Mouse (Mus musculus): ENCODE results near the gene Actrt1. TPM values are rescaled to one million over a fixed set of nuclear protein-coding genes. Genes with fewer than 3 reads are reported as not detected.

The Actrt1 gene
- polyA plus RNA-seq (2016; fragmentation: Nextera tagmentation; extraction: Ambion mirVana) = not detected in 2 replicates

GRCm38 (mm10) chrX:46328707-46329106 lies at the start of gene Actrt1:
TSS of gene Actrt1 (plus strand) at chrX:46329007.
- H3K4me3 ChIP-seq = no peak within 1 kb of the TSS
- H3K4me1 ChIP-seq (replicated peaks) = no peaks in the 10 kb centered on the region
- H3K9me3 ChIP-seq = no peaks in the 10 kb centered on the region
- H3K27ac ChIP-seq = no peak within 1 kb of the TSS
- no peaks in the 10 kb centered on the region for H3K27me3 ChIP-seq (ENCODE audit: insufficient read depth, poor library complexity, severe bottlenecking)
- DNase-seq (ENCODE audit: low spot score) = no peak
- H3K36me3 ChIP-seq = no peaks in the 10 kb centered on the region

GRCm38 (mm10) chrX:46331463-46332115 lies 2.8 kb downstream of the Actrt1 start:
- Histone ChIP-seq H3K4me1 (replicated peaks) (no peaks in the 10 kb centered on the region), H3K36me3 (no peaks in the 10 kb centered on the region), H3K27ac (no peak overlapping the region), H3K9me3 (no peaks in the 10 kb centered on the region), H3K27me3 (ENCODE audit: insufficient read depth, poor library complexity, severe bottlenecking) (no peaks in the 10 kb centered on the region), H3K4me3 (no peak overlapping the region)
- 78% methylated on average over 1 of the region's 1 CpGs for WGBS
- no peak for DNase-seq (ENCODE audit: low spot score)
